Mouse (Mus musculus) urinary bladder, postnatal 14 days (tissue): Measurements from ENCODE around the gene Aadacl4.
"Not testable (repeated sequence)": the region's sequence is repeated elsewhere in the genome, so short reads cannot be mapped to it uniquely, and the experiment has no call there.

ENCODE experiments used
- DNase-seq: peaks from one replicate; pipeline ENCODE4 v3.0.0; 2021; ENCODE audit warnings: low spot score

The Aadacl4 gene

GRCm38 (mm10) chr4:144613407-144613806 is at the start of gene Aadacl4:
TSS of gene Aadacl4 (plus strand) at chr4:144613707.
- no peak for DNase-seq

GRCm38 (mm10) chr4:144565034-144565433 is 48.5 kb upstream of the Aadacl4 start, which contains the start of gene Gm13124:
TSS of gene Gm13124 (minus strand) at chr4:144565134.
- DNase-seq, result no peak

- DNase-seq, result no peak
Observed at GRCm38 (mm10) chr4:144567752-144568151, 45.8 kb upstream of the Aadacl4 start.

GRCm38 (mm10) chr4:144586207-144586606 is 27.3 kb upstream of the Aadacl4 start:
- DNase-seq, result not testable (repeated sequence)

GRCm38 (mm10) chr4:144592790-144593189 is 20.7 kb upstream of the Aadacl4 start:
- DNase-seq, result no peak

- no peak for DNase-seq
Observed at GRCm38 (mm10) chr4:144614586-144614985, 1.1 kb downstream of the Aadacl4 start.

- DNase-seq, result no peak
Observed at GRCm38 (mm10) chr4:144638263-144638662, 24.8 kb downstream of the Aadacl4 start.
